Mouse (Mus musculus) heart, embryonic 16.5 days (tissue): Measurements from ENCODE around the gene Clcnka. TPM values are rescaled to one million over a fixed set of nuclear protein-coding genes. Genes with fewer than 3 reads are reported as not detected.
A peak's percentile ranks its signal among the peaks of the same experiment; 100 is the strongest.

ENCODE experiments used
- ATAC-seq: fragments of 200-750 bp; cut with Nextera tagmentation; replicated peaks from 2 replicates; pipeline ENCODE4 v1.8.0; 2017; ENCODE audit warnings: moderate number of reproducible peaks; ENCODE audit not compliant: insufficient read depth, low FRiP score; ENCODE audit errors: extremely low read depth
- H3K27ac ChIP-seq: fragments of 300-500 bp; sonication (generic); 2 replicates; pipeline ENCODE4 v1.5.1; 2014; ENCODE audit warnings: mild to moderate bottlenecking, low read length, control low read depth, moderate library complexity
- H3K27me3 ChIP-seq: fragments of 300-500 bp; sonication (generic); 2 replicates; pipeline ENCODE4 v1.6.1; 2014; ENCODE audit warnings: low read length, mixed read lengths; ENCODE audit not compliant: control insufficient read depth, insufficient read depth
- H3K36me3 ChIP-seq: fragments of 300-500 bp; sonication (generic); 2 replicates; pipeline ENCODE4 v1.6.1; 2014; ENCODE audit not compliant: control insufficient read depth, insufficient read depth
- H3K4me1 ChIP-seq: fragments of 300-500 bp; sonication (generic); 2 replicates; pipeline ENCODE4 v1.6.1; 2014; ENCODE audit warnings: low read length, mixed read lengths; ENCODE audit not compliant: control insufficient read depth, insufficient read depth
- H3K4me2 ChIP-seq: fragments of 300-500 bp; sonication (generic); 2 replicates; pipeline ENCODE4 v1.6.1; 2014; ENCODE audit warnings: low read depth, mild to moderate bottlenecking, control low read depth, low read length
- H3K4me3 ChIP-seq: fragments of 300-500 bp; sonication (generic); 2 replicates; pipeline ENCODE4 v1.5.1; 2014; ENCODE audit warnings: mild to moderate bottlenecking, control low read depth, low read length
- H3K9ac ChIP-seq: fragments of 300-500 bp; sonication (generic); 2 replicates; pipeline ENCODE4 v1.6.1; 2014; ENCODE audit warnings: low read length, control low read depth
- H3K9me3 ChIP-seq: fragments of 300-500 bp; sonication (generic); replicated peaks from 2 replicates; pipeline ENCODE4 v1.6.1; 2016; ENCODE audit warnings: low read length; ENCODE audit not compliant: control insufficient read depth
- WGBS: fragments of 180-500 bp; shearing (Covaris S2); extraction: QIAGEN DNeasy Blood & Tissue Kit; methylation state at CpG from one replicate; pipeline ENCODE4 v1.1.7; 2014; 5-methylcytosine and 5-hydroxymethylcytosine counted together
- polyA plus RNA-seq: library from polyadenylated mRNA; unstranded; fragments of >200 nt; fragmentation: Nextera tagmentation; extraction: Ambion mirVana; gene quantifications from 2 replicates; pipeline ENCODE4 v1.2.1, GENCODE M21; 2015

Gene Clcnka
- polyA plus RNA-seq, 1 experiment from 2014 or later, result 0.11 TPM

- no peak overlapping the region for H3K4me2 ChIP-seq
- no peaks in the 10 kb centered on the region for H3K36me3 ChIP-seq
- no peak overlapping the region for H3K4me3 ChIP-seq
- peaks cover 5% of the 10 kb centered on the region; the same call in 1 of the 2 replicates for H3K4me1 ChIP-seq
- no peaks in the 10 kb centered on the region; the same call in 1 of the 2 replicates for H3K27me3 ChIP-seq
- no peak overlapping the region for H3K27ac ChIP-seq
- H3K9ac ChIP-seq, result no peak overlapping the region
- H3K9me3 ChIP-seq, result no peaks in the 10 kb centered on the region
- WGBS, result 74% methylated on average over 12 of the region's 12 CpGs
- ATAC-seq, result no peak
These were observed 7.2 kb downstream of the Clcnka start for GRCm38 (mm10) chr4:141391293-141391692.

- Histone ChIP-seq H3K27me3 (peaks cover 1% of the 10 kb centered on the region), H3K4me1 (no peaks in the 10 kb centered on the region; the same call in 1 of the 2 replicates), H3K4me2 (no peak overlapping the region), H3K9ac (no peak overlapping the region), H3K27ac (no peak overlapping the region), H3K9me3 (no peaks in the 10 kb centered on the region), H3K36me3 (no peaks in the 10 kb centered on the region), H3K4me3 (no peak overlapping the region)
- WGBS, result 71% methylated on average over 18 of the region's 18 CpGs
- ATAC-seq, result no peak
These were observed 9.0 kb downstream of the Clcnka start for GRCm38 (mm10) chr4:141389366-141390150.

- H3K27me3 ChIP-seq, result peaks cover 17% of the 10 kb centered on the region
- 69% methylated on average over 5 of the region's 5 CpGs for WGBS
- H3K4me2 ChIP-seq, result no peak overlapping the region
- H3K9ac ChIP-seq, result no peak overlapping the region
- no peak for ATAC-seq
- no peak overlapping the region for H3K4me3 ChIP-seq
- no peak overlapping the region for H3K27ac ChIP-seq
- H3K4me1 ChIP-seq, result no peaks in the 10 kb centered on the region
- H3K36me3 ChIP-seq, result no peaks in the 10 kb centered on the region
- no peaks in the 10 kb centered on the region for H3K9me3 ChIP-seq
These were observed 10.6 kb downstream of the Clcnka start for GRCm38 (mm10) chr4:141387933-141388332.

GRCm38 (mm10) chr4:141387093-141387784 is 11.3 kb downstream of the Clcnka start:
- no peak for ATAC-seq
- WGBS, result 19% methylated on average over 5 of the region's 5 CpGs
- Histone ChIP-seq H3K9ac (no peak overlapping the region), H3K27me3 (peaks cover 24% of the 10 kb centered on the region), H3K4me2 (no peak overlapping the region), H3K9me3 (no peaks in the 10 kb centered on the region), H3K36me3 (no peaks in the 10 kb centered on the region), H3K27ac (no peak overlapping the region), H3K4me3 (no peak overlapping the region), H3K4me1 (peaks cover 5% of the 10 kb centered on the region; the same call in 1 of the 2 replicates)

- Histone ChIP-seq H3K4me1 (peaks cover 7% of the 10 kb centered on the region; the same call in 1 of the 2 replicates), H3K9ac (no peak overlapping the region), H3K4me3 (no peak overlapping the region), H3K9me3 (no peaks in the 10 kb centered on the region), H3K36me3 (no peaks in the 10 kb centered on the region), H3K4me2 (no peak overlapping the region), H3K27me3 (peaks cover 35% of the 10 kb centered on the region), H3K27ac (no peak overlapping the region)
- ATAC-seq, result no peak
- WGBS, result 73% methylated on average over 7 of the region's 7 CpGs
These were observed 12.4 kb downstream of the Clcnka start for GRCm38 (mm10) chr4:141386150-141386549.

GRCm38 (mm10) chr4:141385275-141385674 is 13.2 kb downstream of the Clcnka start:
- Histone ChIP-seq H3K9ac (no peak overlapping the region), H3K9me3 (no peaks in the 10 kb centered on the region), H3K27me3 (peaks cover 42% of the 10 kb centered on the region), H3K4me2 (no peak overlapping the region), H3K27ac (no peak overlapping the region), H3K4me3 (no peak overlapping the region), H3K36me3 (no peaks in the 10 kb centered on the region), H3K4me1 (peaks cover 7% of the 10 kb centered on the region; the same call in 1 of the 2 replicates)
- ATAC-seq, result peak; percentile 28; the same call in 1 of the 2 replicates
- WGBS, result 3% methylated on average over 7 of the region's 7 CpGs

- ATAC-seq, result no peak; the same call in 1 of the 2 replicates
- H3K27me3 ChIP-seq, result peaks cover 44% of the 10 kb centered on the region
- H3K4me1 ChIP-seq, result peaks cover 7% of the 10 kb centered on the region; the same call in 1 of the 2 replicates
- peak overlapping the region; percentile 69 for H3K4me2 ChIP-seq
- no peak overlapping the region for H3K27ac ChIP-seq
- peak overlapping the region; percentile 30 for H3K9ac ChIP-seq
- H3K36me3 ChIP-seq, result no peaks in the 10 kb centered on the region
- H3K9me3 ChIP-seq, result no peaks in the 10 kb centered on the region
- WGBS, result under 1% methylated on average over 24 of the region's 25 CpGs
- H3K4me3 ChIP-seq, result peak overlapping the region; percentile 43
These were observed 16.1 kb downstream of the Clcnka start for GRCm38 (mm10) chr4:141382406-141382805.

DNA sequence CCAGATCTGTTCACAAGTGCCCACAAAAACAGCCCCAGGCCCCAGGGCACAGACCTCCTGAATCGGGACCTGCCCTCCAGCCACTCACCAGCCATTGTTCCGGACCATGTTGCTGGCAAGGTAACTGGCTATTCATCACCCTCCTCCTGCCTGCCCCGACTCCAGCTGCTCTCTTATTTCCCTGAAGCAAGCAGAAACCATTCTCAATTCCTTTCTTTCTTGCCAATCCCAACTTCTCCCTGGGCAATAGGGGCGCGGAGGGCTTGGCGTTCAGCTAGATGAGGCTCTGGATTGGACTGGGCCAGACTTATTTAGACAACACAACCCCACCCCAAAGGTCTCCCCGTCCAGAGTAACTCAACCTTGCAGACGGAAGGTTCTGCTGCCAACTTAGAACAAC is 18.9 kb downstream of the Clcnka start:
- 69% methylated on average over 8 of the region's 8 CpGs for WGBS
- no peak for ATAC-seq
- Histone ChIP-seq H3K9me3 (no peaks in the 10 kb centered on the region), H3K4me1 (peaks cover 7% of the 10 kb centered on the region; the same call in 1 of the 2 replicates), H3K36me3 (no peaks in the 10 kb centered on the region), H3K4me3 (no peak overlapping the region), H3K4me2 (no peak overlapping the region), H3K27me3 (peaks cover 44% of the 10 kb centered on the region), H3K27ac (no peak overlapping the region), H3K9ac (no peak overlapping the region)

- Histone ChIP-seq H3K27ac (no peak overlapping the region), H3K27me3 (peaks cover 9% of the 10 kb centered on the region), H3K4me3 (no peak overlapping the region), H3K9me3 (no peaks in the 10 kb centered on the region), H3K4me2 (no peak overlapping the region), H3K36me3 (no peaks in the 10 kb centered on the region), H3K9ac (no peak overlapping the region), H3K4me1 (0 out of 2 replicates have a peak, but pooled peaks cover 3% of the 10 kb centered on the region)
- WGBS, result 88% methylated on average over 5 of the region's 5 CpGs
- ATAC-seq, result no peak
These were observed 26.1 kb downstream of the Clcnka start for GRCm38 (mm10) chr4:141372426-141372825.
